Mouse (Mus musculus) frontal cortex, postnatal 14 days (tissue): ENCODE measurements at regions not wholly inside any gene's neighbourhood (a gene's known extent, or its start where the extent isn't known, plus 50 kb on each side); places are given as distances from the start of the nearest gene placed in this dataset.

ENCODE experiments used
- DNase-seq, 2 experiments: peaks; one replicate each; pipeline ENCODE4 v3.0.0; 2022; ENCODE audit warnings: low spot score in 2 of 2

- DNase-seq, result no peak
These were observed 424.9 kb upstream of the Dcn start for GRCm38 (mm10) chr10:97054472-97054871.

GRCm38 (mm10) chr10:97061961-97062360, 417.4 kb upstream of the Dcn start:
- DNase-seq, result no peak

GRCm38 (mm10) chr10:97064546-97064945, 414.9 kb upstream of the Dcn start:
- DNase-seq, result no peak

GRCm38 (mm10) chr10:97078022-97078473, 401.4 kb upstream of the Dcn start:
- peak; percentile 18 to 34 for DNase-seq

GRCm38 (mm10) chr10:97079575-97079974, 399.8 kb upstream of the Dcn start:
- no peak for DNase-seq

- DNase-seq, result no peak
These were observed 392.1 kb upstream of the Dcn start for GRCm38 (mm10) chr10:97087286-97087685.

- DNase-seq, result no peak
These were observed 389.2 kb upstream of the Dcn start for GRCm38 (mm10) chr10:97090254-97090653.

- DNase-seq, result no peak
These were observed 385.5 kb upstream of the Dcn start for GRCm38 (mm10) chr10:97093886-97094285.

GRCm38 (mm10) chr10:97114501-97114900, 364.9 kb upstream of the Dcn start:
- DNase-seq, result no peak

- no peak for DNase-seq
These were observed 356.7 kb upstream of the Dcn start for GRCm38 (mm10) chr10:97122693-97123092.

- no peak for DNase-seq
These were observed 337.8 kb upstream of the Dcn start for GRCm38 (mm10) chr10:97141561-97141960.

GRCm38 (mm10) chr10:97158561-97159395, 320.6 kb upstream of the Dcn start:
- no peak for DNase-seq

- DNase-seq, result no peak
These were observed 320.0 kb upstream of the Dcn start for GRCm38 (mm10) chr10:97159396-97159760.

GRCm38 (mm10) chr10:97159831-97160575, 319.4 kb upstream of the Dcn start:
- DNase-seq, result no peak

- no peak for DNase-seq
These were observed 318.5 kb upstream of the Dcn start for GRCm38 (mm10) chr10:97160892-97161291.

GRCm38 (mm10) chr10:97178468-97178867, 300.9 kb upstream of the Dcn start:
- no peak for DNase-seq

GRCm38 (mm10) chr10:97189696-97190095, 289.7 kb upstream of the Dcn start:
- DNase-seq, result no peak

GRCm38 (mm10) chr10:97211238-97211695, 268.1 kb upstream of the Dcn start:
- no peak for DNase-seq

- no peak for DNase-seq
These were observed 267.5 kb upstream of the Dcn start for GRCm38 (mm10) chr10:97211785-97212398.

- DNase-seq, result peak in 1 of 2 experiments; percentile 8
These were observed 259.9 kb upstream of the Dcn start for GRCm38 (mm10) chr10:97219474-97219873.

GRCm38 (mm10) chr10:97220431-97220830, 259.0 kb upstream of the Dcn start:
- DNase-seq, result no peak

- DNase-seq, result no peak
These were observed 243.8 kb upstream of the Dcn start for GRCm38 (mm10) chr10:97235631-97236030.
